11 mouse cellular contexts compared by ENCODE assay signal in the genomic region with DNA sequence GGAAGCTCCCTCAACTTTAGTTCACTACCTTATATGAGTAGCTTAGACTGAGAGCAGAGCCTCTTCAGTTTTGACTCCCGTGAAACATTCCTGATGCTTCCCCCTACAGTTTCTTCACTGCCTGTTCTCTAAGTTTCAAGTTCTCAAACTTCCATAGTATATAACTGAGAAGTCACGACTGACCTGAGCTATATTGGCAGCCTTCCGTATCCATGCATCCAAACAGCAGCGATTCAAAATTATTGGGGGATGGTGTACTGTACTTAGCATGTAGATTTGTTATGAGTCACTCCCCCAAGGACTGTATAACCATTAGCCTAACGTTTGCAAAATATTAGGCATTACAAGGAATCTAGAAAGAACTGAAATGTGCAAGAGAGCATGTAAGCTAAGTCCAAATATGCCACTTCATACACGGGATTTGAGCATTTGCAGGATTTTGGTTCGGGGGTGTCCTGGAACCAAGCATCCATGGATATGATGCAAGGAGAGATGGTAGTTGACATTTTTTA. TPM values are rescaled to one million over a fixed set of nuclear protein-coding genes. Genes with fewer than 3 reads are reported as not detected.
DNase-seq lines count a peak whose midpoint lies in the region; ATAC-seq lines count a peak whose summit lies in the region.
"Had no signal": no experiment of that assay in that cellular context is flagged by ENCODE, and none has a peak within 500 bp of the region (broad histone marks: within the 10 kb centered on the region; RNA-seq: fewer than 3 reads in every experiment).

No protein-coding gene starts in this region.

- peak; percentile 84 for DNase-seq in heart, adult 11 months
- no peak for DNase-seq in heart, adult 18-20 months
- no peak for DNase-seq in neural tube, embryonic 10.5 days (ENCODE audit: extremely low spot score, low spot score)
- DNase-seq in right cerebral cortex, postnatal 4 days: no peak
- no peak for DNase-seq in thymus, postnatal 10 days (ENCODE audit: low spot score in 2 of 2)
- DNase-seq in embryo, embryonic 10.5 days (ENCODE audit: low spot score): no peak
- DNase-seq: B cell, adult 2 months; embryo, embryonic 11 days had no signal

- no peak overlapping the region for H3K4me3 ChIP-seq in neural tube, embryonic 12.5 days
- no peak overlapping the region for H3K4me3 ChIP-seq in limb, embryonic 15.5 days

- peaks cover 11% of the 10 kb centered on the region; the same call in 1 of the 2 replicates for H3K4me1 ChIP-seq in neural tube, embryonic 12.5 days
- peaks cover 2% of the 10 kb centered on the region; the same call in 1 of the 2 replicates for H3K4me1 ChIP-seq in limb, embryonic 15.5 days

- H3K27ac ChIP-seq in neural tube, embryonic 12.5 days: no peak overlapping the region
- H3K27ac ChIP-seq in limb, embryonic 15.5 days: no peak overlapping the region

- H3K9ac ChIP-seq in neural tube, embryonic 12.5 days: no peak overlapping the region
- no peak overlapping the region for H3K9ac ChIP-seq in limb, embryonic 15.5 days

- H3K36me3 ChIP-seq in neural tube, embryonic 12.5 days: no peaks in the 10 kb centered on the region
- H3K36me3 ChIP-seq in limb, embryonic 15.5 days: no peaks in the 10 kb centered on the region

- H3K27me3 ChIP-seq in neural tube, embryonic 12.5 days (replicated peaks): no peaks in the 10 kb centered on the region
- H3K27me3 ChIP-seq in limb, embryonic 15.5 days: no peaks in the 10 kb centered on the region

- H3K9me3 ChIP-seq in neural tube, embryonic 12.5 days: no peaks in the 10 kb centered on the region
- H3K9me3 ChIP-seq in limb, embryonic 15.5 days: no peaks in the 10 kb centered on the region

- 79% methylated on average over 7 of the region's 7 CpGs for WGBS in neural tube, embryonic 12.5 days
- 61% methylated on average over 7 of the region's 7 CpGs for WGBS in limb, embryonic 15.5 days

- no peak for ATAC-seq in neural tube, embryonic 12.5 days (ENCODE audit: low FRiP score, low read depth)
- no peak for ATAC-seq in limb, embryonic 15.5 days (ENCODE audit: insufficient number of reproducible peaks, low FRiP score, low TSS enrichment, low read depth)
- ATAC-seq: activated CD4-positive, CD25-positive, alpha-beta regulatory T cell, adult 4 months had no signal

- H3K4me2 ChIP-seq in neural tube, embryonic 12.5 days (replicated peaks): peak overlapping the region; percentile 73
- H3K4me2 ChIP-seq in limb, embryonic 15.5 days: 0 out of 2 replicates have a peak overlapping the region, but pooled peaks have one; percentile 76

RNA-seq across cellular contexts. Expression of a gene that starts 2.0 kb away (rescaled TPM):
- 1 to 10 TPM; 9.3 to 9.7 TPM for total RNA-seq in heart, adult 18-20 months (2021)
- 20.7 and 21.8 TPM in 2 replicates for polyA plus RNA-seq in neural tube, embryonic 12.5 days (2016; fragmentation: Nextera tagmentation; extraction: Ambion mirVana)
- polyA plus RNA-seq in limb, embryonic 15.5 days (2015; fragmentation: Nextera tagmentation; extraction: Ambion mirVana): 16.3 and 17.2 TPM in 2 replicates
